Mouse (Mus musculus): ENCODE results near the gene Surf6. TPM values are rescaled to one million over a fixed set of nuclear protein-coding genes. Genes with fewer than 3 reads are reported as not detected.
A peak's percentile ranks its signal among the peaks of the same experiment; 100 is the strongest.

Surf6 gene
- total RNA-seq (2015; ENCODE audit: low replicate concordance) = 2.1 and 6.1 TPM in 2 replicates
- 7.4 and 7.6 TPM in 2 replicates for total RNA-seq (2017; ENCODE audit: low replicate concordance)

- peak; percentile 91 for ATAC-seq (replicated peaks; ENCODE audit: low FRiP score, poor library complexity, severe bottlenecking)
Measured at GRCm38 (mm10) chr2:26902467-26903220, at the start of gene Surf6. Gene Surf6, minus strand, starts transcription at chr2:26902879.

DNA sequence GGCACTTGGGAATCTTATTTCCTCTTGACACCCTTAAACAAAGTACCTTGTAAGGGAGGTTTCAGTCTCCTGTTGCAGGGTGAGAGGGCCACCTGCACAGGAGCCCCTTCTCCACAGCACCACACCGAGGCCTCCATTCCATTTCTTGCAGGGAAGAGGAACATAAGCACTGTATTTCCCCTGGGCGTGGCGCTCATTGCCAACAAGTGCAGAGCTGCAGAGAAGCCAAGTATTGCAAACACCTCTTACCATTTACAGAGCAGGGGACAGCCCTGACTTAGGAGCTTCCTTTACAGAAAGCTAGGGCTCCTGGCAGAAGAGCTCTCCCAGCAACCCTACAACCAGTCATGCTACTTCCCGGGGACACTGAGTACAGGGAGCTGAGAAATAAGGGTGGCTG lies 49.5 kb upstream of the Surf6 start:
- ATAC-seq (replicated peaks; ENCODE audit: low FRiP score, poor library complexity, severe bottlenecking) = no peak

DNA sequence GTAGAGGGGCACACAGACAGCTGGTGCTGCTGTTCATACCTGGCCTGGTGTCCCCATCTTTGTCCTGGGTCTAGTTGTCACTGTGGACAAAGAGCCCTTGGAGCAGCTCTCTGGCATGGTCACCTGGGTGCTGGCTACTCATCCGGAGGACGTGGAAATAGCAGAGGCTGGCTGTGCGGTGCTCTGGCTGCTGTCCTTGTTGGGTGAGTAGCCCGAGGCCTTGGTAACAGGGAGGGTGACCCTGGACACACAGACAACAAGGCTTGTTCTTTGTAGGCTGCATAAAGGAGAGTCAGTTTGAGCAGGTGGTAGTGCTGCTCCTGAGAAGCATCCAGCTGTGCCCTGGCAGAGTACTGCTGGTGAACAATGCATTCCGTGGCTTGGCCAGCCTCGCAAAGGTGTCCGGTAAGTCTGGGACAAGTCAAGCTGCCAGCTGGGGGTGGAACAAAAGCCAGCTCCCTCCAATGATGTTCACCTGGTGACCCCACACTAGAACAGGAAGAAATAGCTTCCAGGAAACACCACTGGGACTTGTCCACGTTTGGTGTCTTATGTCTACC lies 48.7 kb upstream of the Surf6 start:
- ATAC-seq (replicated peaks; ENCODE audit: low FRiP score, poor library complexity, severe bottlenecking) = no peak

DNA sequence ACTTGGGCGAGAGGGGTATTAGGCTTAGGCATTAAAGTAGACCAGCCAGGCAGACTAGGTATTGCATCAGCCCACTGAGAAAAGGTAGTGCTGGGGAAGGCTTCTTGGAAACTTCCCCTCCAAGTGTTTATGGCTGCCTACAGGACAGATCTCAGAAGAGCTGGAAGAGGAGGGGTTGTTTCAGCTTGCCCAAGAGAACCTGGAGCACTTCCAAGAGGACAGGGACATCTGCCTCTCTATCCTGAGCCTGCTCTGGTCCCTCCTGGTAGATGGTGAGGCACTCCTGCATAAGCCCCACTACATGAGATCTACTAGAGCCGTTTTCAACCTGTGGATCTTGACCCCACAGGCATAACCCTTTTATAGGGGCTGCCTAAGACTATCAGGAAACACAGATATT lies 47.7 kb upstream of the Surf6 start:
- ATAC-seq (replicated peaks; ENCODE audit: low FRiP score, poor library complexity, severe bottlenecking) = no peak

DNA sequence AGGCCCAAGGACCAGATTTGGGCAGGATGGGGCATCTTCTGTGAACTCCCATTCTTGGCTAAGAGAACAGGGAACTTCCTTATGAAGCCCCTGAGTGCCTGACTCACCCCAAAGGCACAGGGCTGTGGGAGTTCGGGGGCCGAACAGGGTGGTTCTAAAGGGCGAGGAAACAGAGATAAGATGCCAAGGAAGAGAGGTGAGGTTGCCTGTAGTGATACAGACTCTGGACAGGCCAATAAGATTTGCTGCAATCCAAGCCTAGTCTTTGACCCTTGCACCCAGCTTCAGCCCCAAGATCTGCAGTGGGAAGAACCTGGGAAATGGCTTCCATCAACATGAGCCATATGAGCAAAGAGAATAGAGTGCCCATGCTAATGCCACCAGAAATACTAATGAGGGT lies 40.6 kb upstream of the Surf6 start:
- ATAC-seq (replicated peaks; ENCODE audit: low FRiP score, poor library complexity, severe bottlenecking) = no peak

DNA sequence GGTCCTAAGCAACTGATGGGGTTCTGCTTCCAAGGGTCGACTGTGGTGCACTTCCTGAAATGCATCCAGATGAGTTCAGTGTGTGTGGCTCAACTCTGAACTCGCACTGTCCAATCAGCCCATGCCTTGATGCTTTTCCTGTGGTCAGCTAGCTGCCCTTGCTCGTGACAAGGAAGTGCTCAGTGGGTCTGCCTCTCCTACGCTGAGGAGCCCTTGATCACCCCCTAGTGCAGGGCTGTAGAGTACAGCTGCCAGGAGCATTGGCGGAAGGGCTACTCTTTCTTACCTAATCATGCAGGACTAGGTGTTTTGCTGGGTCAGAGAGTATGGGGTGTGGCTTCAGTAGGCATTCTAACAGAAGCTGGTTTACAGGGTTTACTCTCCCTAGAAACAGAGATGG lies 38.9 kb upstream of the Surf6 start:
- no peak for ATAC-seq (replicated peaks; ENCODE audit: low FRiP score, poor library complexity, severe bottlenecking)

- ATAC-seq (replicated peaks; ENCODE audit: low FRiP score, poor library complexity, severe bottlenecking) = no peak
Measured at GRCm38 (mm10) chr2:26936425-26936824, 33.7 kb upstream of the Surf6 start.

- ATAC-seq (replicated peaks; ENCODE audit: low FRiP score, poor library complexity, severe bottlenecking) = no peak
Measured at GRCm38 (mm10) chr2:26935286-26935685, 32.6 kb upstream of the Surf6 start.

GRCm38 (mm10) chr2:26933304-26934055 lies 30.8 kb upstream of the Surf6 start, which contains the start of the genes Surf4 and Stkld1:
Gene Surf4, minus strand, starts transcription at chr2:26933928.
Gene Stkld1, plus strand, starts transcription at chr2:26934047.
- peak; percentile 87 for ATAC-seq (replicated peaks; ENCODE audit: low FRiP score, poor library complexity, severe bottlenecking)

- peak; percentile 33 for ATAC-seq (replicated peaks; ENCODE audit: low FRiP score, poor library complexity, severe bottlenecking)
Measured at GRCm38 (mm10) chr2:26932473-26933303, 30.0 kb upstream of the Surf6 start.

- peak; percentile 53 for ATAC-seq (replicated peaks; ENCODE audit: low FRiP score, poor library complexity, severe bottlenecking)
Measured at GRCm38 (mm10) chr2:26930390-26930789, 27.7 kb upstream of the Surf6 start.

DNA sequence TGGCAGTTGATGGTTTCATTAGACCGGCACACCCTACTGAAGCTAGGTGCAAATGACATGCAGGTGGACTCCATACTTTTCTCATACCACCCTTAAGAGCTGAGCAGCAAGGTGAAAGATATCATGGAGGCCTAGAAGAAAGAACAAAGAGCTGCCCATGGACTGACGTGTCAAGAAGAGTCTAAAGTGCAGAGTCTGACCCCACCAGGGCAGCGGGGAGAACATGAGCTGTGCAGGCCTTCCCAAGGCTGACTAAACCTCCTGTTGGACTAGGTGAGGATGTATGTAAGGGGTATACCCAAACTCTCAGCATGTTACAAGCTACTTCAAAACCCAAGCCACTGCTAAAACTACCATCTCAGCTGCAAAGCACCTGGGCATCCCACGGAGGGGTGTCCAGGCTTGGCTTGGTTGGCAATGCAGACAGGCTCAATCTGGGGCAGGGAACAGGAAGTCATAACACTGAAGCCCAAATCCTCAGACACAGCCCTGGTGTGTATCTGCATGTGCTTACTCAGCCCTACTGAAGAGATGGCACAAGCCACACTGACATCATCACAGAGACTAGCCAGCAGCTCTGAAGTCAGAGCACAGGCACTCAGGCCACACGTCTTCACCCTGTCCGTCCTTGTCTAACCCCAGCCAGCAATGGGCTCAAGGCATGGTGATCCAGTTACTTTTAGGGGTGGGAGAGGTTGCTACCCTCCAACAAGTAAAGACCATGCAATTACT lies 25.2 kb upstream of the Surf6 start:
- ATAC-seq (replicated peaks; ENCODE audit: low FRiP score, poor library complexity, severe bottlenecking) = no peak

DNA sequence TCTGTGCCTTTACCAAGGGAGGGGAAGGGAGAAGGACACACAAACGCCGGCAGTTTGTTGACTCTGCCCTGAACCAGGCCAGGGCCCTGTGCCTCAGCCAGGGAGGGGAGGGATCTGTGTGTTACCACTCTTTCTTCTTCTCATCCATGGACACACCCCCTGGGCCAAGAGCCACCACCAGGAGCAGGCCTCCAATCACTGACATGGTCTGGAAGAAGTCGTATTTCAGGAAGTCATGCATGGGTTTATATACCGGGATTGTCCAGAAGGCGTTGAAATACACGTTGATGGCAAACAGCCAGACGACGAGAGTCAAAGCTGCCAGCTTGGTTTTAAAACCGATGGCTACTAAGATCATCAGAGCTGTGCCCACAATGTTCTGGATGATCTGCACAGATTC lies 19.1 kb upstream of the Surf6 start:
- no peak for ATAC-seq (replicated peaks; ENCODE audit: low FRiP score, poor library complexity, severe bottlenecking)

DNA sequence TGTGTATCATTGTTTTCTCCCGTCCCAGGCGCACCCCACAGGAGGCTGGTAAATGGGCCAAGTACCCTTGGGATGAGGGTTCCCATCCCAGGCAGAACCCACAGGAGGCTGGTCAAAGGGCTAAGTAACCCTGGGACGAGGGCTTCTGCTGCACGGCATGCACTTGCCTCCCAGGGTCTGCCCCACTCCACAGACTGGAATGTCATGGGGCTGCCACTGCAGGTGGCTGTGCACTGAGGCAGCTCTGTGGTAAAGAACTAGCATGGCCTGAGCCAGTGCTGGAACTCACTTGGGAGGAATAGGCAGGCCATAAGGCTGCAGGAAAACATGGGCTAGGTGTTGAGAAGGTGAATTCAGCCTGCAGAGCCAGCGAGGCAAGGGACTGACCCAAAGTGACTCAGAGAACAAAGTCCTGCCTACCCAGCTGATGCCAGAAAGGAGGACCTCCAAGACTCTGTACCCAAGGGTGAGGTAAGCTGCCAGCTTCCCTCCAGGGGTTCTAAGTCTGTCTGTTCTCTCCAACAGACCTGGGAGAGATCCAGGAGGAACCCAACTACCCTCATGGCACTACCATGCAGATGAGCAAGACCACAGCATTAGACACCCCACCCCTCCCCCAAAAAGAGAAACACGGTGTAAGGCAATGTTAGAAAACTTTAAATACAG lies 17.6 kb upstream of the Surf6 start:
- no peak for ATAC-seq (replicated peaks; ENCODE audit: low FRiP score, poor library complexity, severe bottlenecking)

- ATAC-seq (replicated peaks; ENCODE audit: low FRiP score, poor library complexity, severe bottlenecking) = no peak
Measured at GRCm38 (mm10) chr2:26919684-26920083, 17.0 kb upstream of the Surf6 start.

DNA sequence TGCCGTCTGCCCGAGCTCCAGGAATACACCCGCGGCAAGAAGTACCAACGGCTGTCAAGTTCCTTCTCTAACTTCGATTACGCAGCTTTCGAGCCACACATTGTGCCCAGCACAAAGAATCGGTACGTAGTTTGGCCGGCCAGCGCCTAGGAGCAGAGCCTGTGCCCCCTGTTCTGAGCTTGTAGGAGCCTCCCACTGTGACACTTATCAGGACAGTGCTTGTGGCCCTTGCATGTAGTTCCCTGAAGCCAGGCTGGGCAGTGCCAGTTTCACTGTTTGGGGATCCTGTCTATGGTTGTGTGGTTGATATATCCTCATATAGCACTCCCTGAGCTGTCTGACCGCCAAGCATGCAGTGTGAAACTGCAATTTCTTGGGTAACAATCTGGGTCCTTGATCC lies 14.1 kb upstream of the Surf6 start:
- peak; percentile 40 for ATAC-seq (replicated peaks; ENCODE audit: low FRiP score, poor library complexity, severe bottlenecking)

DNA sequence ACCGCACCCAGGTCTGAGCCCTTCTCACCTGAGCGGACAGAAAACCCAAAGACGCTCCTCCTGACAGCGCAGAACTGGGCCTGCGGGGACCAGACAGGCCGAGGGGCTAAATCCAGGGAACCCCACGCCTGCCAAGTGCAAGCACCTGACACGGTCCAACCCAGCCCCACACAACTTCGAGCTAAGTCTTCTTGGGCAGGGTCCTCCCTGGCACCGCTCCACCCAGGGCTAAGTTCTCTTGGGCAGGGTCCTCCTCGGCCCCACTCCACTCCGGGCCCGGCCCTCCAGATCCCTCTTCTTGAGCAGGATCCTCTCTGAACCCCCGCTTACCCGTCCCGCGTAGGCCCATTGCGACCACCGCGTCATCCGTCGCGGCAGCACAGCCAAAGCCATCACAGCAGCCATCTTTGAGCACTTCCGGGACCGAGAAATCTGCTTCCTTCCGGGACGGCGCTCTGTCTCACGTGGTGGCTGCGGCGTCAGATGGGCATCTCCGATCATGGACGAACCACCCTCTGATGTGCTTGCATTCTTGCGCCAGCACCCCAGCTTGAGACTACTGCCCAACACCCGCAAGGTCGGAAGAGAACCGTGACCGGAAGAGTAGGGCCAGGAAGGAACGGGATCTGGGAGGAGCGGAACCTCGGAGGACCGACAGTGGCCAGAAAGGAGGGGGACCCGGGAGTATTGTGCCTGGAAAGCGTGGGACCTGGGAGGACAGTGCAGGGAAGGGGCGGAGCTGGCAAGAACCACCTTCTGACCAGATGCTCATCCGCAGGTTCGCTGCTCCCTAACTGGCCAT lies 13.4 kb upstream of the Surf6 start, which contains the start of the genes Surf2 and Surf1:
Gene Surf2 (plus strand): TSS at position 441 of the 802 bp plus-strand sequence.
Gene Surf1 (minus strand): TSS at position 604 of the 802 bp plus-strand sequence.
- ATAC-seq (replicated peaks; ENCODE audit: low FRiP score, poor library complexity, severe bottlenecking) = peak; percentile 85

All from erythroblast, adult 5-6 weeks (primary cell).